Mouse (Mus musculus): Measurements from ENCODE around the gene Pde9a.

- TF ChIP-seq POLR2A (IDR thresholded peaks at IDR 0.05; ENCODE audit: borderline replicate concordance, extremely low read depth, low read depth, low read length) (no peak), CTCF (IDR thresholded peaks at IDR 0.05; ENCODE audit: insufficient read depth, low read length) (no peak)
Measured at GRCm38 (mm10) chr17:31424798-31425197, 38.8 kb downstream of the Pde9a start.

All from lung, adult 2 months (tissue).